Mouse (Mus musculus) forebrain, embryonic 11.5 days (tissue): ENCODE measurements around the gene Pogz. TPM values are rescaled to one million over a fixed set of nuclear protein-coding genes. Genes with fewer than 3 reads are reported as not detected.

ENCODE experiments used
- ATAC-seq: fragments of 200-750 bp; cut with Nextera tagmentation; replicated peaks from 2 replicates; pipeline ENCODE4 v1.8.0; 2017; ENCODE audit warnings: moderate TSS enrichment; ENCODE audit not compliant: low FRiP score
- DNase-seq: peaks from one replicate; pipeline ENCODE4 v3.0.0-alpha.2; 2017; ENCODE audit warnings: low spot score
- H3K27ac ChIP-seq: fragments of 300-500 bp; sonication (generic); 2 replicates; pipeline ENCODE4 v1.5.1; 2014; ENCODE audit warnings: low read depth, low read length
- H3K27me3 ChIP-seq: fragments of 300-500 bp; sonication (generic); 2 replicates; pipeline ENCODE4 v1.6.1; 2014; ENCODE audit warnings: mild to moderate bottlenecking, low read length, mixed read lengths; ENCODE audit not compliant: control insufficient read depth, insufficient read depth
- H3K36me3 ChIP-seq: fragments of 300-500 bp; sonication (generic); 2 replicates; pipeline ENCODE4 v1.6.1; 2014; ENCODE audit warnings: mild to moderate bottlenecking, low read length, moderate library complexity, mixed read lengths; ENCODE audit not compliant: control insufficient read depth, insufficient read depth
- H3K4me1 ChIP-seq: fragments of 300-500 bp; sonication (generic); replicated peaks from 2 replicates; pipeline ENCODE4 v1.6.1; 2014; ENCODE audit warnings: low read length, mixed read lengths; ENCODE audit not compliant: control insufficient read depth, insufficient read depth
- H3K4me2 ChIP-seq: fragments of 300-500 bp; sonication (generic); 2 replicates; pipeline ENCODE4 v1.6.1; 2014; ENCODE audit warnings: low read depth, mild to moderate bottlenecking, low read length, moderate library complexity, mixed read lengths; ENCODE audit not compliant: severe bottlenecking
- H3K4me3 ChIP-seq: fragments of 300-500 bp; sonication (generic); 2 replicates; pipeline ENCODE4 v1.5.1; 2014; ENCODE audit warnings: low read depth, low read length
- H3K9ac ChIP-seq: fragments of 300-500 bp; sonication (generic); 2 replicates; pipeline ENCODE4 v1.6.1; 2014; ENCODE audit warnings: low read length
- H3K9me3 ChIP-seq: fragments of 300-500 bp; sonication (generic); 2 replicates; pipeline ENCODE4 v1.6.1; 2016; ENCODE audit warnings: low read length, mixed read lengths; ENCODE audit not compliant: control insufficient read depth
- WGBS: fragments of 180-500 bp; shearing (Covaris S2); extraction: QIAGEN DNeasy Blood & Tissue Kit; methylation state at CpG from one replicate; pipeline ENCODE4 v1.1.7; 2014; 5-methylcytosine and 5-hydroxymethylcytosine counted together
- polyA plus RNA-seq: library from polyadenylated mRNA; unstranded; fragments of >200 nt; fragmentation: Nextera tagmentation; extraction: Ambion mirVana; gene quantifications from 2 replicates; pipeline ENCODE4 v1.2.1, GENCODE M21; 2014

Gene Pogz
- polyA plus RNA-seq, 1 experiment from 2014 or later: 30.2 TPM

GRCm38 (mm10) chr3:94837959-94838496 lies 661 bp downstream of the Pogz start:
- Histone ChIP-seq H3K4me3 (peak overlapping the region; percentile 74), H3K9me3 (no peaks in the 10 kb centered on the region), H3K4me1 (peaks cover 2% of the 10 kb centered on the region; the same call in 1 of the 2 replicates), H3K36me3 (no peaks in the 10 kb centered on the region), H3K27me3 (no peaks in the 10 kb centered on the region), H3K9ac (peak overlapping the region; percentile 92), H3K27ac (peak overlapping the region; percentile 97), H3K4me2 (peak overlapping the region; percentile 70)
- ATAC-seq (peak; percentile 73), DNase-seq (peak; percentile 90)
- WGBS: under 1% methylated on average over 58 of the region's 62 CpGs

DNA sequence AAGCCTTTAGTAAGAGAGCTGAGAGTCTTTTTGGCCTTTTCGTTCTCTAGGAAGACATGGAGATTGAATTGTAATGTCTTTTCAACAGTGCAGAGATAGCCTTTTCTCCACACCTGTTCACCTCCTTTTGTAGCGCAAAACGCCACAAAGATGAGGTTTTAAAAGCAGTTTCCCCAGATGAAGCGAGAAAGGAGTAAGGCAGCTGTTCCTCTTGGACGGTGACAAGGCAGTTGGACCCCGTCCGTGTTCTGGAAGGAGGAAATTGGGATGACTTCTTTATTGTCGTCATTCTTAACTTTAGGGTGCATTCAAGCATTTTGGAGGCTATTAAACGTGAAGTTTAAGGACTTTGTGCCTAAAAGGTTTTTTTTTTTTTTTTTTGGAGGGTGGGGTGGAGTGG lies 1.3 kb downstream of the Pogz start:
- Histone ChIP-seq H3K36me3 (no peaks in the 10 kb centered on the region), H3K27ac (peak overlapping the region; percentile 97), H3K4me2 (peak overlapping the region; percentile 70), H3K4me3 (peak overlapping the region; percentile 74), H3K4me1 (peaks cover 2% of the 10 kb centered on the region; the same call in 1 of the 2 replicates), H3K27me3 (no peaks in the 10 kb centered on the region), H3K9me3 (no peaks in the 10 kb centered on the region), H3K9ac (peak overlapping the region; percentile 92)
- WGBS: 24% methylated on average over 9 of the region's 9 CpGs
- ATAC-seq: no peak
- no peak for DNase-seq

DNA sequence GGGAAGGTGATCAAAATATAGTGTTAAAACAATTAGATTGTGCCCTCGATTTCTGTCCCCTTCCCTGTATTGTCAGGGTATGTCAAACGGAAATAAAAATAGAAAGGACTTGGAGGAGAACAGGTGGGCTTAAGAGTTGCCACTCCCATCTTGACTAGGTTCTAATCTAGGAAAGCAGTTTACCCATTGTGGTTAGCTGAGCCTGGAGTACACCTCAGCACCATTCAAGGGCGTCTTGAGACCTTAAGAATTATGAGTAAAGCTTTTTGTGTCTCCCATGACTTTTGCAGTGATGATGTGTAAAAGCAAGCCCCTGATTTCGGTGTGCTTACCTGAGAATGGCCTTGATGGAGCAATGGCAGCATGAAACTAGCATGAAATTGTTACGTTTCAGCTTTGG lies 1.7 kb downstream of the Pogz start:
- DNase-seq (no peak), ATAC-seq (no peak)
- peak overlapping the region; percentile 70 for H3K4me2 ChIP-seq
- H3K9ac ChIP-seq: peak overlapping the region; percentile 92; the same call in 1 of the 2 replicates
- H3K4me3 ChIP-seq: peak overlapping the region; percentile 74
- no peaks in the 10 kb centered on the region for H3K27me3 ChIP-seq
- H3K4me1 ChIP-seq: peaks cover 2% of the 10 kb centered on the region; the same call in 1 of the 2 replicates
- WGBS: 76% methylated on average over 5 of the region's 5 CpGs
- H3K9me3 ChIP-seq: no peaks in the 10 kb centered on the region
- H3K27ac ChIP-seq: no peak overlapping the region
- no peaks in the 10 kb centered on the region for H3K36me3 ChIP-seq

DNA sequence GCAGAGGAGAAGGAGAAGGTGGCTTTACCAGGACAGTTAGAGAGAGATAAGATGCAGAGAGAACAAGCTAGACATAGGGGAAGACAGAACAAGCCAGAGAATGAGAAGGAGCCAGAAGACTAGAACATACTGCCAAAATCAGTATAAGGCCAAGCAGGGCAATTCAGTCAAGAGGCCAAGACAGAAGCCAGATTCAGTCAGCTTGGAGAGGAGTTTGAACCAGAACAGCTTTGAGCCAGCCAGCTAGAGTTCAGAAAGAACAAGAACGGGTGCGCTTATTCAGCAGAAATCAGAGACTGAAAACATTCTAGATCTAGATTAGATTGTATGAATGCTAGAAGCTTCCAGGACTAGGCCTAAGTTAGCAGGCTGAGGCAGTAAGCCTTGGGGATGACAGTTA lies 10.0 kb downstream of the Pogz start:
- no peak overlapping the region for H3K4me2 ChIP-seq
- no peak overlapping the region for H3K27ac ChIP-seq
- H3K4me1 ChIP-seq: no peaks in the 10 kb centered on the region
- no peaks in the 10 kb centered on the region for H3K9me3 ChIP-seq
- H3K4me3 ChIP-seq: no peak overlapping the region
- no peaks in the 10 kb centered on the region for H3K27me3 ChIP-seq
- 86% methylated on average over 2 of the region's 2 CpGs for WGBS
- DNase-seq (no peak), ATAC-seq (no peak)
- no peaks in the 10 kb centered on the region for H3K36me3 ChIP-seq
- no peak overlapping the region for H3K9ac ChIP-seq

DNA sequence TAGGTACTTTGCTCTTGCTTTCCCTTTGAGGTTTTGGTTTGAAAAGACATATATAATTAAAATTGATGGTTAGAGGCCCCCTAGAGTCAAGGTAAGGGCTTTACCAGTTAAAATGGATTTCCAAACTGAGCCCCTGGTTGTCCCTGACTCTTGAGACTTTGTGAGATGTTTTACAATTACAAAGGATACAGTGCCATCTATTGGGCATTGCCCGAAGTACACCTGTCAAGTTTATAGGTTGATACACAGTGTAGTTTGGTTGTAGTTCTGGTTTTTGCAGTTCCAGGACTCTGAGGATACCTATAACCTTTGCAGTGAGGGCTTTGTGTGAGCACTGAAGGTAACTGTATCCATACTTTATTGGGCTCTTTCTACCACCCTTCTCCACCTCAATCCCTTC lies 12.0 kb downstream of the Pogz start:
- WGBS: 31% methylated on average over 1 of the region's 1 CpGs
- DNase-seq: peak; percentile 58
- 0 out of 2 replicates have a peak, but pooled peaks have one; percentile 21 for ATAC-seq
- H3K27ac ChIP-seq: no peak overlapping the region
- no peak overlapping the region for H3K4me2 ChIP-seq
- no peak overlapping the region for H3K4me3 ChIP-seq
- H3K4me1 ChIP-seq: no peaks in the 10 kb centered on the region
- no peaks in the 10 kb centered on the region for H3K9me3 ChIP-seq
- H3K9ac ChIP-seq: no peak overlapping the region
- H3K36me3 ChIP-seq: no peaks in the 10 kb centered on the region
- H3K27me3 ChIP-seq: no peaks in the 10 kb centered on the region

DNA sequence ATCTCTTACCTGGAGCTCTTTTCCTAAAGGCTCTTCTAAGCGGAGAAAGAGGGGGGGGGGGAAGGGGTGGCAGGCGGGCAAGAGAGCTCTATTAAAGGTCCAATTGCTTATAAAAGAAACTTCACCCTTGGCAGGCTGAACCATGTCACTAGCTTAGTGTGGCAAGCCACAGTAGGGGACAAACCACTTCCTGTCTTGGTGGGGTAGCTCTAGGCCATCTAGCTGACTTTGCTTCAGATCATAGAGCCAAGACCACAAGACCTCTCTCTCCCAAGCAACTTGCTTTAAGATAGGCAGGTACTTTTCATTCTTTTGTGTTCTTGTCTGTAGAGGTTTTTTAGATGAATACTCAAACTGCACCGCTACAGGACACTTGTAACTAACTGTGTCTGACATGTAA lies 14.4 kb downstream of the Pogz start:
- no peak for DNase-seq
- no peak overlapping the region for H3K4me3 ChIP-seq
- WGBS: 79% methylated on average over 3 of the region's 3 CpGs
- no peak overlapping the region for H3K4me2 ChIP-seq
- H3K9ac ChIP-seq: no peak overlapping the region
- H3K36me3 ChIP-seq: peaks cover 5% of the 10 kb centered on the region; the same call in 1 of the 2 replicates
- H3K9me3 ChIP-seq: no peaks in the 10 kb centered on the region
- no peak for ATAC-seq
- no peaks in the 10 kb centered on the region for H3K27me3 ChIP-seq
- H3K27ac ChIP-seq: no peak overlapping the region
- H3K4me1 ChIP-seq: no peaks in the 10 kb centered on the region

DNA sequence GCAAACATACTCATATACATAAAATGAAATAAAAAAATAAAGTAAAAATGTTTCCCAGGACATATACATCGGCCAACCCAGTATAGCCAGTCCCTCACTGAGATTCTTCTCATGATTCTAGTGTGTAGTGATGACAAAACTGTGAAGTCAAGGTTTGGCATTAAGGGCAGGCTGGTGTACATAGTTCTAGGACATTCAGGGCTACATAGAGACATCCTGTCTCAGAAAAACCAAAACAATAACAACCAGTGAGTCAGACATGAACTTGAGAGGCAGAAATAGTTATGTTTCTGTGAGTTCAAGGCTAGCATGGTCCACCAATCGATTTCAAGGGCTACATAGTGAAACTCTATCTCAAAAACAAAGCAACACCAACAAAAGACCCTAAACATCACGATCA lies 14.8 kb downstream of the Pogz start:
- no peaks in the 10 kb centered on the region for H3K9me3 ChIP-seq
- no peak overlapping the region for H3K4me2 ChIP-seq
- H3K4me3 ChIP-seq: no peak overlapping the region
- H3K36me3 ChIP-seq: peaks cover 5% of the 10 kb centered on the region; the same call in 1 of the 2 replicates
- no peak for ATAC-seq
- 89% methylated on average over 3 of the region's 3 CpGs for WGBS
- no peaks in the 10 kb centered on the region for H3K27me3 ChIP-seq
- no peak overlapping the region for H3K27ac ChIP-seq
- no peak for DNase-seq
- no peak overlapping the region for H3K9ac ChIP-seq
- H3K4me1 ChIP-seq: no peaks in the 10 kb centered on the region

- no peak overlapping the region for H3K9ac ChIP-seq
- peaks cover 11% of the 10 kb centered on the region for H3K36me3 ChIP-seq
- no peak overlapping the region for H3K4me2 ChIP-seq
- DNase-seq (no peak), ATAC-seq (no peak)
- 84% methylated on average over 2 of the region's 2 CpGs for WGBS
- no peaks in the 10 kb centered on the region for H3K27me3 ChIP-seq
- H3K4me1 ChIP-seq: no peaks in the 10 kb centered on the region
- no peaks in the 10 kb centered on the region for H3K9me3 ChIP-seq
- H3K27ac ChIP-seq: no peak overlapping the region
- H3K4me3 ChIP-seq: no peak overlapping the region
Observed at GRCm38 (mm10) chr3:94859471-94859870, 22.1 kb downstream of the Pogz start.

DNA sequence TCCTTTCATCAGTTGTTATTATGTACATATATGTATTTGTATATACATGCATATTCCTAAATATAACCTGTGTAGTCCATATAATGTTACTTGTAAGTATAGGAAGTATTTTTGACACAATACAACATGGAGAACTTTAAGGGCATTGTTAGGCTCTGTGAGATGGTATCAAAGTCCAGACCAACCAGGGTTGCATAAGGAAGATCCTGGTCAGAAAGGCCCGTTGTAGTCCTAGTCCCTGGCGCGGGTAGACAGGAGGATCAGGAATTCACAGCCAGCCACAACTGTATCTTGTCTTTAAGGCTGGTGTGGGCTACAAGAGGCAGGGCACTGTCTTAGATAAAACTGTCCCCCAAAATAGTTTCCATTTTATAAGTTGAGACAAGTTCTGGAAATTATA lies 31.6 kb downstream of the Pogz start:
- ATAC-seq: no peak
- H3K9me3 ChIP-seq: no peaks in the 10 kb centered on the region
- H3K36me3 ChIP-seq: peaks cover 25% of the 10 kb centered on the region
- WGBS: 92% methylated on average over 3 of the region's 3 CpGs
- no peaks in the 10 kb centered on the region for H3K4me1 ChIP-seq
- DNase-seq: no peak
- no peak overlapping the region for H3K4me3 ChIP-seq
- no peaks in the 10 kb centered on the region for H3K27me3 ChIP-seq
- H3K9ac ChIP-seq: no peak overlapping the region
- no peak overlapping the region for H3K4me2 ChIP-seq
- H3K27ac ChIP-seq: no peak overlapping the region
